Mouse (Mus musculus) regulatory T cell (primary cell): Measurements from ENCODE around the gene Ap1b1.

ENCODE experiments used
- in situ Hi-C: fragments of 300-600 bp; cut with MboI, MseI; formaldehyde crosslinking; loops from one replicate; pipeline ENCODE4 v1.15.1; 2025; ENCODE audit warnings: high pct_unique_total_duplicates

Gene Ap1b1

GRCm38 (mm10) chr11:4986695-4987486, at the start of gene Ap1b1:
Ap1b1 (plus strand) TSS chr11:4986824.
- in situ Hi-C loops: no loop called here

- in situ Hi-C loops: no loop called here
Measured at GRCm38 (mm10) chr11:4946530-4946929, 40.1 kb upstream of the Ap1b1 start.

- in situ Hi-C loops: no loop called here
Measured at GRCm38 (mm10) chr11:4946947-4947812, 39.4 kb upstream of the Ap1b1 start.

DNA sequence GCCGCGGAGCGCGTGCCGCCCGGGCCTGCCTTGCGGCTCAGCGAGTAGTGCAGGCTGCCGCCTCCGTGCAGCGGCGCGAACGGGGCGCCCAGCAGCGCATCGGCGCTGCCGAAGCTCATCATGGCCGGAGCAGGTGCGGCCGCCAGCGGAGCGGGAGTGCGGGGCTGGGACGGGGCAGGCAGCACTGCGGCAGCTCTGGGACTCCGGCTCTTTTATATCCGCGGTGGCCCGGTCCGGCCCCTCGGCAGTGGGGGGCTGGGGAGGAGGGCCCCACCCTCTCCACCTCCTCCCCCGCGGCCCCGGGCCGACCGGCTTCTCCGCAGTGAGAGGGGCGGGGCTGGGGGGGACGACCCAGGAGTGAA, 38.8 kb upstream of the Ap1b1 start, which contains the start of gene Nefh:
TSS of gene Nefh (minus strand) at position 252 of the 362 bp plus-strand sequence.
- in situ Hi-C loops: no loop called here

- in situ Hi-C loops: no loop called here
Measured at GRCm38 (mm10) chr11:4948792-4949191, 37.8 kb upstream of the Ap1b1 start.

- in situ Hi-C loops: no loop called here
Measured at GRCm38 (mm10) chr11:4949256-4950044, 37.2 kb upstream of the Ap1b1 start.

- in situ Hi-C loops: no loop called here
Measured at GRCm38 (mm10) chr11:4953401-4953800, 33.2 kb upstream of the Ap1b1 start.

DNA sequence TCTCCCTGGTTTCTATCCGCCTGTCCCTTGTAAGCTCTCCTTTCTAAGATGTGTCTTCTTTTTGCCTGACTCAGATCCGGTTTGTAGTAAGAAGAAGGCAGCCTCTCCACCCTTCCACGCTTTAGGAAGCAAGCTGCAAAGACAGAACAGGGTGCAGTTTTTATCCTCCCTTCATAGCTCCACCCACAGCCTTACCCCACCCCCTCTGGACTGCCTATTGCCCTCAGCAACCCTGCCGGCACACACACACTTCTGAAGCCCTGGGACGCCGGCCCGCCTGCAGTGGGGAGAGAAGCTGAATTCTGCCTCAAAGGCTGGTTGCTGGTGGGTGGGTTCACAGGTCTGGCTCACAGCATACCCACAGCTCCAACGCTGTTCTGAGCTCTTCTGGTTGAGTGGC, 32.7 kb upstream of the Ap1b1 start:
- in situ Hi-C loops: no loop called here

DNA sequence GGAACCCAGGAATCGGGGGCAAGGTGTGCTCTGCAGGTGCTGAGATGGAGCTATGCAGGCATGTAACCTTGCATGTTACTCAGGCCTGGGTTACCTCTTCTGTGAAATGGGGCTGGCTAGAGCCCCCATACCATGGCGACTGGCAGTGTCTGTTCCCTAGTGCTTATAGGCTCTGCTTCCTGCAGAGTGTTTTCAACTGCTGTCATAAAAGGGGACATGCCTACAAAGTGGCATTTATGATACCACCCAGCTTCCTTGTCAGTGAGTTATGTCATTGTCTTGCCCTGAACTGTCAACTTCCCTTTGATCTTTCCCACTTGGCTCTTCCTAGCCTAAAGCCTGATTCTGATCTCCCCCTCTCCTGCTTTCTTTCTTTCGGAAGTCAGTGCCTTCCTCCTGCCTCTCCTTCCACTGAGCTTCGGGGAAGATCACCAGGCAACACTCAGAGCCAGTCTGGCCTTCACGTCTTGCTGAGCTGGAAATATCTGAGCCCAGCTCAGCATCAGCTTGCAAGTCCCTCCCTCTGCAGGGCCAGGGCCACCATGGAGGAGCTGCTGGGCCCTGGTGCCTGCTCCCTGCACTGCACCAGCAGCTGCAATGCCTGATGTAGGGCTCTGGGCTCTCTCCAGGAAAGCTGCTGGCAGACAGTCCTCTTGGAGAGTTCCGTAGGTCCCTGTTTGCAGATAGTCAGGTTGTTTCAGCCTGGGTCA, 23.4 kb upstream of the Ap1b1 start:
- in situ Hi-C loops: loop anchor here (10.0 kb wide), 2 partner anchors 692 to 1238 kb away; no protein-coding TSS in a partner anchor

GRCm38 (mm10) chr11:4966325-4966724, 20.3 kb upstream of the Ap1b1 start:
- in situ Hi-C loops: loop anchor here (10.0 kb wide), 2 partner anchors 688 to 1242 kb away; no protein-coding TSS in a partner anchor

DNA sequence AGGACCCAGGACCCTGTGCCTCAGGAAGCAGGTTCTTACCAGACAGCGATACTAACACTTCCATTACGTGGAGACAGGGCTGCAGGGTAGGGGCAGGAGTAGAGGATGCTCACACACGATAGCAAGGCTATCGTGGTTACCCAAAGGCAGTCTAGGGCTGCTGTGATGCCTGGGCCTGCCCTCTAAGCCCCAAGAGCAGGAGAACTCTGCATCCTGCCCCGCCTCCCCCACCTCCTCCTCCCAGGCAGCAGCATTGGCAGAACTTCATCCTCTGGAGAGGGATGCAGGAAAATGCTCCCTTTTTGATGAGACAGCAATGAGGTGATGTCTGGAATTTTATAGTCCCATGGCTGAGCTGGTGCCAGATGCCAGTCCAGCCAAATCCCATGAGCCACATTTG, 19.7 kb upstream of the Ap1b1 start:
- in situ Hi-C loops: loop anchor here (10.0 kb wide), 2 partner anchors 688 to 1242 kb away; no protein-coding TSS in a partner anchor

- in situ Hi-C loops: loop anchor here (10.0 kb wide), 2 partner anchors 687 to 1243 kb away; no protein-coding TSS in a partner anchor
Measured at GRCm38 (mm10) chr11:4967549-4967948, 19.1 kb upstream of the Ap1b1 start.

GRCm38 (mm10) chr11:4968376-4968775, 18.2 kb upstream of the Ap1b1 start:
- in situ Hi-C loops: loop anchor here (10.0 kb wide), 2 partner anchors 686 to 1244 kb away; no protein-coding TSS in a partner anchor

DNA sequence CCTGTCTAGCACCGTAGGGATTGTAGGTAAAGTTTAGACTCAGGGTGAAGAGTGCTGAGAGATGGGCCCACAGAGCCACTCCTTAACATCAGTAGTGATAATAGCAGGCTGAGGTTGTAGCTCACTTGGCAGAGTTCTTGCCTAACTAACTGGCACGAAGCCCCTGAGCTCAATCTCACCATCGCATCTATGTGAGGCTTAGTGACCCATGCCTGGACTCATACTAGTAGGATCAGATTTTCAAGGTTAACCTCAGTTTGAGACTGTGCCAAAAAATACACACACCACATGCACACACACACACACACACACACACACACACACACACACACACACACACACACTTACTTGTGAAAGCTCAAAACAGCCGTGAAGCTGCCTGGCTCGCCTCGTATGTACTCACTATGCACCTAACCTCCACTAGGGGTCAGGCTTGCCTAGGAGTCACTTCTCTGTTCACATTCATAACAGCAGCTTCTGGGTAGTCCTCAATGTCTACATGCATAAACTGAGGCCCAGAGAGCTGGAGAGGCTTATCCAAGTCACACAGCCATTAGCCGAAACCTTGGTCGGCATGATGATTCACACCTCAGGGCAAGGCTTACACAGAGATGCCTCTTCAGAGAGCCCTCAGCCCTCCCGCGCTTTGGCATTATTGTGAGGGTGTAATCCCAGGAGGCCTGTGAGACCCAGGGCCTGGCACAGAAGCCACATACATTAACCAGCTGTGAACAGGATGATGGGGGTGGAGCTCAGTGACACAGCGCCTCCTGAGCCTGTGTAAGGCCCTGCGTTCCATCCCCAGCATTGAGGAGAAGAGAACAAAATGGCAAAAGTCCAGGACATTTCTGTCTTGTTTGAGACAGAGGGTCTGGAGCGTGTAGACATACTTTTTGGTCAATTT, 13.4 kb upstream of the Ap1b1 start:
- in situ Hi-C loops: no loop called here

- in situ Hi-C loops: no loop called here
Measured at GRCm38 (mm10) chr11:4973871-4974256, 12.8 kb upstream of the Ap1b1 start.

DNA sequence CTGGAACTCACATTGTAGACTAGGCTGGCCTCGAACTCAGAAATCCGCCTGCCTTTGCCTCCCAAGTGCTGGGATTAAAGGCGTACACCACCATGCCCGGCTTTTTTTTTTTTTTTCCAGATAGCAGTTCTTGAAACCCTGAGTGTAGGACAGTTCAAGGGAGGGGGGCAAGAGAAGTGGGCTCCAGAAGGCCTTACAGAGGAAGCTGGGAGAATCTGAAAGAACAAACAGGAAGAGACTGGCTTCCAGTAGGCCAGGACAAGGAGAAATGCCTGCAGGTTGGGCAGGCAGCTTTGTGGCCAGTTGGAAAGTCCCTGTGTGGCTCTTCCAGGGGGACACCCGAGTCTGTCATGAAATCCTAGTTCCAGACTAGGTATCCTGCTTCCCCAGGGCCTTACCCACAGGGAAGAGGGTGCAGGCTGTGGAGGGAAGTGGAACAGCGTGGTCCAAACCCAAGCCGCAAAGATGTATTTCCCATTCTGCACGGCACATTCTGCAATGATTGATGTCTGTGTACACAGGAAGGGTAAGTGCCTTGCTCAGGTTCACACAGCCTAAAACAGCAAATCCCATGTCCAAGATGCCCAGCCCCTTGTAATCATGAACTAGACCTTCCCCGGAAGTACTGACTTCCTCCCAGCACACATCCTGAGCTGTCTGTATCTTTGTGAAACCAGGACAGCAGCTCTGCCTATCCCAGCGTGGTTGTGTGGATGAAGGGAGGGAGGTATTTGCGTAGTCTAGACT, 12.1 kb upstream of the Ap1b1 start:
- in situ Hi-C loops: loop anchor here (5.0 kb wide), 1 partner anchor 57 kb away; no protein-coding TSS in a partner anchor

GRCm38 (mm10) chr11:4975623-4976022, 11.0 kb upstream of the Ap1b1 start:
- in situ Hi-C loops: loop anchor here (5.0 kb wide), 1 partner anchor 58 kb away; no protein-coding TSS in a partner anchor

DNA sequence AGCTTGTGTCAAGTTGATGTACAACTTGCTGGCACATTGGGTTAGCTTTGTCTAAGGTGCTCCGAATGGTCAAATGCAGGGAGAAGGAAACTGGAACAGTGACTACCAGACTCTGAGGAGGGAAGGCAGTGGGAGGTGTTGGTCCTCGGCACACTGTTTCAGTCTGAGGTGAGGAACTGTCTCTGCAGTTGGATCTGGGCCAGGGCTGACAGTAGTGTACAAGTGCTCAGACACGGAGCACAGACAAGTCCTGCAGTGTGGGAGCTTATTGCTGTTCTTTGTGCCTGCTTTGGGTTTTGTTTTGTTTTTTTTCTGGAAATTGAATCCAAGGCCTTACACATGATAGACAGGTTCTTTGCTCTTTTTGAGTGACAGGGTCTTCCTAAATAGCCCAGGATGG, 3.6 kb upstream of the Ap1b1 start:
- in situ Hi-C loops: no loop called here

- in situ Hi-C loops: no loop called here
Measured at GRCm38 (mm10) chr11:4983538-4983937, 3.1 kb upstream of the Ap1b1 start.
